Comparison of ENCODE assay signal across 23 mouse cellular contexts in genomic region chr5:53716462-53716861, GRCm38 (mm10). TPM values are rescaled to one million over a fixed set of nuclear protein-coding genes. Genes with fewer than 3 reads are reported as not detected.
DNase-seq lines count a peak whose midpoint lies in the region; ATAC-seq and TF ChIP-seq lines count a peak whose summit lies in the region.
"Had no signal": no experiment of that assay in that cellular context is flagged by ENCODE, and none has a peak within 500 bp of the region (broad histone marks: within the 10 kb centered on the region; RNA-seq: fewer than 3 reads in every experiment).

No protein-coding gene starts in this region.

- H3K4me3 ChIP-seq in lung, adult 2 months (replicated peaks; ENCODE audit: extremely low read depth, low read depth, low read length): no peak overlapping the region
- no peak overlapping the region for H3K4me3 ChIP-seq in lung, postnatal 0 days (ENCODE audit: low read depth, low read length)
- no peak overlapping the region for H3K4me3 ChIP-seq in cerebellum, adult 2 months (replicated peaks; ENCODE audit: insufficient read depth, low read depth, low read length)
- no peak overlapping the region for H3K4me3 ChIP-seq in midbrain, postnatal 0 days (ENCODE audit: low read depth, low read length)
- H3K4me3 ChIP-seq in layer of hippocampus, adult 2 months: no peak overlapping the region
- H3K4me3 ChIP-seq: embryonic facial prominence, embryonic 15.5 days; erythroblast, embryonic 14.5 days; forebrain, embryonic 10.5 days; hindbrain, embryonic 13.5 days had no signal

- H3K9me3 ChIP-seq in lung, postnatal 0 days (ENCODE audit: low read length): no peaks in the 10 kb centered on the region
- no peaks in the 10 kb centered on the region for H3K9me3 ChIP-seq in midbrain, postnatal 0 days (ENCODE audit: low read length)
- H3K9me3 ChIP-seq: embryonic facial prominence, embryonic 15.5 days; forebrain, embryonic 10.5 days; hindbrain, embryonic 13.5 days had no signal

- peak; percentile 94 for ATAC-seq in lung, postnatal 0 days
- ATAC-seq in midbrain, postnatal 0 days (ENCODE audit: low FRiP score): no peak
- ATAC-seq: forebrain, embryonic 14.5 days had no signal

- H3K4me2 ChIP-seq in lung, postnatal 0 days (replicated peaks; ENCODE audit: low read depth, low read length): no peak overlapping the region
- no peak overlapping the region for H3K4me2 ChIP-seq in midbrain, postnatal 0 days (ENCODE audit: low read depth, low read length, poor library complexity, severe bottlenecking)
- H3K4me2 ChIP-seq: embryonic facial prominence, embryonic 15.5 days; hindbrain, embryonic 13.5 days had no signal

- TF ChIP-seq POLR2A in lung, adult 2 months (IDR thresholded peaks at IDR 0.05; ENCODE audit: borderline replicate concordance, extremely low read depth, low read depth, low read length): no peak
- TF ChIP-seq POLR2A in cerebellum, adult 2 months (IDR thresholded peaks at IDR 0.05; ENCODE audit: borderline replicate concordance, insufficient read depth, low read length): no peak

- H3K36me3 ChIP-seq in lung, postnatal 0 days (ENCODE audit: insufficient read depth, low read length): no peaks in the 10 kb centered on the region
- H3K36me3 ChIP-seq in midbrain, postnatal 0 days (ENCODE audit: insufficient read depth, low read length): no peaks in the 10 kb centered on the region
- H3K36me3 ChIP-seq: embryonic facial prominence, embryonic 15.5 days; forebrain, embryonic 10.5 days; hindbrain, embryonic 13.5 days had no signal

- no peak overlapping the region for H3K27ac ChIP-seq in lung, postnatal 0 days (ENCODE audit: low read length)
- no peak overlapping the region for H3K27ac ChIP-seq in cerebellum, adult 2 months (ENCODE audit: insufficient read depth, low read length)
- no peak overlapping the region for H3K27ac ChIP-seq in midbrain, postnatal 0 days (ENCODE audit: low read depth, low read length)
- H3K27ac ChIP-seq in layer of hippocampus, adult 2 months: no peak overlapping the region
- H3K27ac ChIP-seq: embryonic facial prominence, embryonic 15.5 days; forebrain, embryonic 10.5 days; hindbrain, embryonic 13.5 days had no signal

- H3K4me1 ChIP-seq in lung, adult 2 months (ENCODE audit: control insufficient read depth, insufficient read depth, low read length): no peaks in the 10 kb centered on the region
- H3K4me1 ChIP-seq in lung, postnatal 0 days (ENCODE audit: insufficient read depth, low read depth, low read length): no peaks in the 10 kb centered on the region
- no peaks in the 10 kb centered on the region for H3K4me1 ChIP-seq in cerebellum, adult 2 months (ENCODE audit: control insufficient read depth, insufficient read depth, low read length)
- no peaks in the 10 kb centered on the region for H3K4me1 ChIP-seq in midbrain, postnatal 0 days (ENCODE audit: insufficient read depth, low read length)
- H3K4me1 ChIP-seq: embryonic facial prominence, embryonic 15.5 days; forebrain, embryonic 10.5 days; hindbrain, embryonic 13.5 days had no signal

- TF ChIP-seq CTCF in lung, adult 2 months (IDR thresholded peaks at IDR 0.05; ENCODE audit: insufficient read depth, low read length): no peak
- TF ChIP-seq CTCF in lung, postnatal 0 days (IDR thresholded peaks at IDR 0.05): no peak
- no peak for TF ChIP-seq CTCF in cerebellum, adult 2 months (IDR thresholded peaks at IDR 0.05; ENCODE audit: borderline replicate concordance, insufficient read depth, low read depth, low read length)
- TF ChIP-seq CTCF in midbrain, postnatal 0 days (IDR thresholded peaks at IDR 0.05): no peak
- TF ChIP-seq CTCF in layer of hippocampus, adult 2 months (conservative IDR thresholded peaks at IDR 0.05): no peak

- peak; percentile 56 to 74 for DNase-seq in lung, adult 18-20 months
- no peak for DNase-seq in lung, adult 2 months
- DNase-seq in lung, postnatal 0 days (ENCODE audit: low spot score): peak; percentile 85
- peak; percentile 76 for DNase-seq in lung, postnatal 36 days
- DNase-seq in cerebellum, adult 2 months: no peak
- no peak for DNase-seq in midbrain, postnatal 0 days (ENCODE audit: low spot score)
- no peak for DNase-seq in layer of hippocampus, adult 2 months (ENCODE audit: low spot score in 2 of 2)
- DNase-seq: adrenal gland, adult 2 months; adrenal gland, postnatal 25 days; cerebellum, adult 8-10 months; cerebellum, postnatal 14 days; embryo, embryonic 11 days; gastrocnemius, postnatal 36 days; heart, postnatal 10 days had no signal

- no peaks in the 10 kb centered on the region for H3K27me3 ChIP-seq in lung, postnatal 0 days (replicated peaks; ENCODE audit: insufficient read depth, low read length)
- no peaks in the 10 kb centered on the region for H3K27me3 ChIP-seq in cerebellum, adult 2 months (ENCODE audit: control insufficient read depth, insufficient read depth, low read length)
- no peaks in the 10 kb centered on the region for H3K27me3 ChIP-seq in midbrain, postnatal 0 days (ENCODE audit: insufficient read depth, low read length)
- H3K27me3 ChIP-seq: embryonic facial prominence, embryonic 15.5 days; hindbrain, embryonic 13.5 days had no signal

- WGBS in lung, adult 2 months: 52% methylated on average over 5 of the region's 5 CpGs
- 41% methylated on average over 5 of the region's 5 CpGs for WGBS in lung, postnatal 0 days
- WGBS in cerebellum, adult 2 months: 67% methylated on average over 5 of the region's 5 CpGs
- 72% methylated on average over 5 of the region's 5 CpGs for WGBS in midbrain, postnatal 0 days

- no peak overlapping the region for H3K9ac ChIP-seq in lung, postnatal 0 days (replicated peaks; ENCODE audit: low read depth)
- no peak overlapping the region for H3K9ac ChIP-seq in midbrain, postnatal 0 days (replicated peaks; ENCODE audit: low read length, poor library complexity, severe bottlenecking)
- H3K9ac ChIP-seq: embryonic facial prominence, embryonic 15.5 days; hindbrain, embryonic 13.5 days had no signal

- peak; percentile 56; the same call in 1 of the 2 replicates for TF ChIP-seq EP300 in lung, postnatal 0 days (IDR thresholded peaks at IDR 0.05)

RNA-seq across cellular contexts. Expression of gene Cckar, which starts 9.0 kb away (rescaled TPM):
- 48.0 and 64.9 TPM in 2 replicates for polyA plus RNA-seq in lung, adult 2 months (2012; rRNA removed)
- polyA plus RNA-seq in lung, postnatal 0 days (2015; fragmentation: Nextera tagmentation; extraction: Ambion mirVana): 25.2 and 26.0 TPM in 2 replicates
- 0.46 and 0.49 TPM in 2 replicates for polyA plus RNA-seq in cerebellum, adult 2 months (2012; rRNA removed)
- total RNA-seq in midbrain, postnatal 0 days (2014; rRNA removed): 0.55 and 0.71 TPM in 2 replicates
- polyA plus RNA-seq in midbrain, postnatal 0 days (2015; fragmentation: Nextera tagmentation; extraction: Ambion mirVana): 1.1 and 1.3 TPM in 2 replicates
- total RNA-seq in layer of hippocampus, adult 2 months (2021): not detected
- total RNA-seq: common myeloid progenitor, adult 5-6 weeks; ES-E14; gastrocnemius, adult 8-10 months; gastrocnemius, postnatal 36 days; heart, postnatal 10 days; hematopoietic stem cell, adult 5-6 weeks had no signal
- polyA plus RNA-seq: erythroblast, embryonic 14.5 days had no signal

Comparison
In these comparisons a context has a peak if more than half of its experiments do, and no peak if none do; other contexts are left out.
1. DNase-seq: peak in lung, adult 18-20 months (2 of 2), lung, postnatal 0 days (single experiment) and lung, postnatal 36 days (single experiment); none in lung, adult 2 months (single experiment), cerebellum, adult 2 months (0 of 2), midbrain, postnatal 0 days (single experiment) and layer of hippocampus, adult 2 months (0 of 2).
2. RNA of gene Cckar, which starts 9.0 kb away (polyA plus RNA-seq): 48.0 to 64.9 TPM in lung, adult 2 months and 25.2 to 26.0 TPM in lung, postnatal 0 days; 1.1 to 1.3 TPM in midbrain, postnatal 0 days and 0.46 to 0.49 TPM in cerebellum, adult 2 months; every median in the first group is over 10 times any median in the second.